ENCODE assay signal across 9 mouse cellular contexts in genomic region chr10:81389373-81389772, GRCm38 (mm10). TPM values are rescaled to one million over a fixed set of nuclear protein-coding genes. Genes with fewer than 3 reads are reported as not detected.
A peak's percentile ranks its signal among the peaks of the same experiment; 100 is the strongest.
DNase-seq lines count a peak whose midpoint lies in the region; ATAC-seq lines count a peak whose summit lies in the region.
"Had no signal": no experiment of that assay in that cellular context is flagged by ENCODE, and none has a peak within 500 bp of the region (broad histone marks: within the 10 kb centered on the region; RNA-seq: fewer than 3 reads in every experiment).

No protein-coding gene starts in this region.

- H3K4me3 ChIP-seq in heart, embryonic 11.5 days (ENCODE audit: low read depth, low read length) = no peak overlapping the region
- H3K4me3 ChIP-seq in kidney, embryonic 15.5 days (replicated peaks) = no peak overlapping the region
- H3K4me3 ChIP-seq: midbrain, embryonic 15.5 days had no signal

- H3K27ac ChIP-seq in heart, embryonic 11.5 days (ENCODE audit: low read depth, low read length) = no peak overlapping the region
- H3K27ac ChIP-seq in kidney, embryonic 15.5 days = peak overlapping the region; percentile 55; the same call in 1 of the 2 replicates
- H3K27ac ChIP-seq: midbrain, embryonic 15.5 days had no signal

- ATAC-seq in heart, embryonic 11.5 days (replicated peaks; ENCODE audit: insufficient number of reproducible peaks, low FRiP score, low TSS enrichment) = no peak
- ATAC-seq in kidney, embryonic 15.5 days (replicated peaks; ENCODE audit: low FRiP score) = no peak; the same call in 1 of the 2 replicates
- no peak for ATAC-seq in granulocyte monocyte progenitor cell, adult 5-6 weeks (replicated peaks; ENCODE audit: poor library complexity, severe bottlenecking)

- H3K9ac ChIP-seq in heart, embryonic 11.5 days (ENCODE audit: low read depth, low read length) = peak overlapping the region; percentile 52
- H3K9ac ChIP-seq in kidney, embryonic 15.5 days = no peak overlapping the region
- H3K9ac ChIP-seq: midbrain, embryonic 15.5 days had no signal

- H3K27me3 ChIP-seq in heart, embryonic 11.5 days (ENCODE audit: control insufficient read depth, insufficient read depth, low read length) = no peaks in the 10 kb centered on the region
- H3K27me3 ChIP-seq in kidney, embryonic 15.5 days = no peaks in the 10 kb centered on the region
- H3K27me3 ChIP-seq: midbrain, embryonic 15.5 days had no signal

- H3K4me2 ChIP-seq in heart, embryonic 11.5 days = no peak overlapping the region
- no peak overlapping the region for H3K4me2 ChIP-seq in kidney, embryonic 15.5 days
- H3K4me2 ChIP-seq: midbrain, embryonic 15.5 days had no signal

- WGBS in heart, embryonic 11.5 days (ENCODE audit: insufficient replicate concordance) = 55% methylated on average over 3 of the region's 3 CpGs
- WGBS in kidney, embryonic 15.5 days = 63% methylated on average over 3 of the region's 3 CpGs

- DNase-seq in heart, postnatal 4 days = no peak
- peak; percentile 66 for DNase-seq in ovary, postnatal 36 days (ENCODE audit: low spot score)
- no peak for DNase-seq in ovary, postnatal 10 days (ENCODE audit: low spot score)
- DNase-seq in embryo, embryonic 10.5 days (ENCODE audit: low spot score) = no peak
- DNase-seq: layer of hippocampus, adult 9-11 months had no signal

- peaks cover 34% of the 10 kb centered on the region for H3K4me1 ChIP-seq in heart, embryonic 11.5 days (ENCODE audit: control insufficient read depth, insufficient read depth, low read length)
- H3K4me1 ChIP-seq in kidney, embryonic 15.5 days = peaks cover 50% of the 10 kb centered on the region

- no peaks in the 10 kb centered on the region for H3K9me3 ChIP-seq in heart, embryonic 11.5 days (replicated peaks; ENCODE audit: control insufficient read depth, low read length)
- no peaks in the 10 kb centered on the region for H3K9me3 ChIP-seq in kidney, embryonic 15.5 days (replicated peaks)
- H3K9me3 ChIP-seq: midbrain, embryonic 15.5 days had no signal

- H3K36me3 ChIP-seq in heart, embryonic 11.5 days (ENCODE audit: control insufficient read depth, insufficient read depth, low read length) = peaks cover 23% of the 10 kb centered on the region
- H3K36me3 ChIP-seq in kidney, embryonic 15.5 days = peaks cover 40% of the 10 kb centered on the region

RNA-seq across cellular contexts. Expression of gene Gm48552, which starts 0.6 kb away (rescaled TPM):
- polyA plus RNA-seq in heart, embryonic 11.5 days (2014; fragmentation: Nextera tagmentation; extraction: Ambion mirVana) = 0.55 and 1.2 TPM in 2 replicates
- under 1 TPM; 0.72 to 0.98 TPM for total RNA-seq in heart, postnatal 4 days (2021)
- polyA plus RNA-seq in kidney, embryonic 15.5 days (2015; fragmentation: Nextera tagmentation; extraction: Ambion mirVana) = 1.6 and 2.1 TPM in 2 replicates
- 2.2 TPM in 1 of 2 replicates, not detected in the other for total RNA-seq in granulocyte monocyte progenitor cell, adult 5-6 weeks (2014; fragmentation: Nextera tagmentation)
- not detected in 2 replicates for total RNA-seq in granulocyte monocyte progenitor cell, adult 5-6 weeks (2017)

RNA-seq across cellular contexts. Expression of gene Smim24, which starts 3.5 kb away (rescaled TPM):
- polyA plus RNA-seq in heart, embryonic 11.5 days (2014; fragmentation: Nextera tagmentation; extraction: Ambion mirVana) = 4.2 and 5.8 TPM in 2 replicates
- 1 to 10 TPM; 1.9 to 2.4 TPM for total RNA-seq in heart, postnatal 4 days (2021)
- polyA plus RNA-seq in kidney, embryonic 15.5 days (2015; fragmentation: Nextera tagmentation; extraction: Ambion mirVana) = 26.0 and 29.4 TPM in 2 replicates
- 37.5 and 43.6 TPM in 2 replicates for total RNA-seq in granulocyte monocyte progenitor cell, adult 5-6 weeks (2014; fragmentation: Nextera tagmentation)
- total RNA-seq in granulocyte monocyte progenitor cell, adult 5-6 weeks (2017) = 11.5 and 13.3 TPM in 2 replicates

RNA-seq across cellular contexts. Expression of gene Gm48551, which starts 5.1 kb away (rescaled TPM):
- 1.4 and 2.9 TPM in 2 replicates for polyA plus RNA-seq in heart, embryonic 11.5 days (2014; fragmentation: Nextera tagmentation; extraction: Ambion mirVana)
- under 1 TPM; 0.55 to 0.70 TPM for total RNA-seq in heart, postnatal 4 days (2021)
- polyA plus RNA-seq in kidney, embryonic 15.5 days (2015; fragmentation: Nextera tagmentation; extraction: Ambion mirVana) = 2.5 and 4.1 TPM in 2 replicates
- total RNA-seq in granulocyte monocyte progenitor cell, adult 5-6 weeks (2014; fragmentation: Nextera tagmentation) = 4.0 TPM in 1 of 2 replicates, not detected in the other
- total RNA-seq in granulocyte monocyte progenitor cell, adult 5-6 weeks (2017) = 0.30 TPM in 1 of 2 replicates, not detected in the other

RNA-seq across cellular contexts. Expression of gene Dohh, which starts 5.1 kb away (rescaled TPM):
- polyA plus RNA-seq in heart, embryonic 11.5 days (2014; fragmentation: Nextera tagmentation; extraction: Ambion mirVana) = 47.5 and 61.4 TPM in 2 replicates
- total RNA-seq in heart, postnatal 4 days (2021) = 10 to 100 TPM; 52.9 to 55.9 TPM
- polyA plus RNA-seq in kidney, embryonic 15.5 days (2015; fragmentation: Nextera tagmentation; extraction: Ambion mirVana) = 79.7 and 82.2 TPM in 2 replicates
- total RNA-seq in granulocyte monocyte progenitor cell, adult 5-6 weeks (2014; fragmentation: Nextera tagmentation) = 12.2 and 34.9 TPM in 2 replicates
- 41.8 and 46.2 TPM in 2 replicates for total RNA-seq in granulocyte monocyte progenitor cell, adult 5-6 weeks (2017)

RNA-seq across cellular contexts. Expression of gene Fzr1, which starts 11.1 kb away (rescaled TPM):
- polyA plus RNA-seq in heart, embryonic 11.5 days (2014; fragmentation: Nextera tagmentation; extraction: Ambion mirVana) = 66.1 and 70.0 TPM in 2 replicates
- 10 to 100 TPM; 55.4 to 56.8 TPM for total RNA-seq in heart, postnatal 4 days (2021)
- polyA plus RNA-seq in kidney, embryonic 15.5 days (2015; fragmentation: Nextera tagmentation; extraction: Ambion mirVana) = 105 and 114 TPM in 2 replicates
- 14.8 and 17.0 TPM in 2 replicates for total RNA-seq in granulocyte monocyte progenitor cell, adult 5-6 weeks (2014; fragmentation: Nextera tagmentation)
- 13.5 and 15.3 TPM in 2 replicates for total RNA-seq in granulocyte monocyte progenitor cell, adult 5-6 weeks (2017)
